Mouse (Mus musculus) layer of hippocampus, adult 2 months (tissue): ENCODE results near the gene Crispld2. TPM values are rescaled to one million over a fixed set of nuclear protein-coding genes. Genes with fewer than 3 reads are reported as not detected.
A peak's percentile ranks its signal among the peaks of the same experiment; 100 is the strongest.

Experiments used
- DNase-seq, 2 experiments: peaks; one replicate each; pipeline ENCODE4 v3.0.0; 2022; ENCODE audit warnings: low spot score in 2 of 2
- H3K27ac ChIP-seq: fragments of 200-600 bp; 2 replicates; pipeline ENCODE4 v1.8.1; 2022
- H3K4me3 ChIP-seq: fragments of 200-600 bp; 2 replicates; pipeline ENCODE4 v1.8.1; 2022; ENCODE audit warnings: mild to moderate bottlenecking
- CTCF ChIP-seq: fragments of 200-600 bp; conservative IDR thresholded peaks from 2 replicates; pipeline ENCODE4 v1.8.1; 2022; ENCODE audit warnings: antibody characterized with exemption, mild to moderate bottlenecking, moderate library complexity
- total RNA-seq, 2 experiments: library from RNA; stranded (reverse); gene quantifications; 2 replicates each; pipeline ENCODE4 v1.2.3; 2021

Gene Crispld2
- total RNA-seq, 2 experiments from 2014 or later = 2.0 to 2.5 TPM

GRCm38 (mm10) chr8:120026199-120026598 is 34.0 kb downstream of the Crispld2 start:
- no peak overlapping the region for H3K27ac ChIP-seq
- TF ChIP-seq CTCF = no peak

DNA sequence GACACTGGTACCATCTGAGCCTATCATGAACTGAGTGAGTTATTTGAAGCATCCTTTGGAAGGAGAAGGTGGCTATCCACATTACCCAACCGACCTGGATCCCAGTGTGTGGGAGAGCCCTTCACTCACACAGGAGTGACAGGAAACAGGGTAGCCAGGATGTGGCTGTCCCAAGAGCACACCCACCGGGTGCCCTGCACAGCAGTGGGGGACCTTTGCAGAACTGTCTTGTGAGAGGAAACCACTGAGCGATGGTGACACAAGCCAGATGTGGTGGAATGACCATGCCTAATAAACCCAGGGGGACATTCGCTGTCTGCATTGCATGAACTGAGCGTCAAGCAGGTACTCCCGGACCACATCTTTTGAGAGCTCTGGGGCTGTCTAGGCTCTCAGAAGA is 34.8 kb downstream of the Crispld2 start:
- no peak overlapping the region for H3K27ac ChIP-seq
- no peak overlapping the region for H3K4me3 ChIP-seq
- no peak for TF ChIP-seq CTCF
- no peak for DNase-seq

More at GRCm38 (mm10) chr8:120026199-120026598, 34.0 kb downstream of the Crispld2 start:
- DNase-seq = no peak
- H3K4me3 ChIP-seq = no peak overlapping the region

GRCm38 (mm10) chr8:120030447-120030846 is 38.2 kb downstream of the Crispld2 start:
- Histone ChIP-seq H3K4me3 (no peak overlapping the region), H3K27ac (no peak overlapping the region)
- TF ChIP-seq CTCF = no peak
- no peak for DNase-seq

GRCm38 (mm10) chr8:120032549-120033208 is 40.4 kb downstream of the Crispld2 start:
- TF ChIP-seq CTCF = no peak
- Histone ChIP-seq H3K4me3 (no peak overlapping the region), H3K27ac (no peak overlapping the region)
- no peak for DNase-seq

- DNase-seq = no peak
- H3K27ac ChIP-seq = peak overlapping the region; percentile 8; the same call in 1 of the 2 replicates
- no peak for TF ChIP-seq CTCF
- no peak overlapping the region for H3K4me3 ChIP-seq
Observed at GRCm38 (mm10) chr8:120034471-120034870, 42.2 kb downstream of the Crispld2 start.

GRCm38 (mm10) chr8:120036111-120036510 is 43.9 kb downstream of the Crispld2 start:
- no peak overlapping the region for H3K27ac ChIP-seq
- no peak overlapping the region for H3K4me3 ChIP-seq
- DNase-seq = no peak
- TF ChIP-seq CTCF = no peak

DNA sequence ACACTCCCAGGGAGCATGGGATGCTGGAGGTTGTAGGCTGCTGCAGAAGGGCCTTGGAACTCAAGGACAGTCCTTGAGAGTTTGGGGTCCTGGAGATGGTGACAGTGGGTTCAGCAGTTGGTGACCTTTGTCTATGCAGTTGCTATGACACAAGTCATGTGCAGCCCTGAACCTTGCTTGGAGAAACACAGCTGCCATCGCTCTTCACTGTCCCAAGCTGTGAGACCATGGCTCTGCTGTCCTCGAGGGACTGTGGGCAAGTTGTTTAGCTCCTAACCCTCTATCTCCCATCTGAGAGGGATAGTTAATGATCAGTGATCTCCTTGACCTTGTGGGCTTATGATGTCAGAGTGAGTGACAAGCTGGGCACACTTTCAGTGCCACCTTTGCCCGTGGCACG is 44.3 kb downstream of the Crispld2 start:
- H3K4me3 ChIP-seq = no peak overlapping the region
- H3K27ac ChIP-seq = no peak overlapping the region
- no peak for DNase-seq
- no peak for TF ChIP-seq CTCF

DNA sequence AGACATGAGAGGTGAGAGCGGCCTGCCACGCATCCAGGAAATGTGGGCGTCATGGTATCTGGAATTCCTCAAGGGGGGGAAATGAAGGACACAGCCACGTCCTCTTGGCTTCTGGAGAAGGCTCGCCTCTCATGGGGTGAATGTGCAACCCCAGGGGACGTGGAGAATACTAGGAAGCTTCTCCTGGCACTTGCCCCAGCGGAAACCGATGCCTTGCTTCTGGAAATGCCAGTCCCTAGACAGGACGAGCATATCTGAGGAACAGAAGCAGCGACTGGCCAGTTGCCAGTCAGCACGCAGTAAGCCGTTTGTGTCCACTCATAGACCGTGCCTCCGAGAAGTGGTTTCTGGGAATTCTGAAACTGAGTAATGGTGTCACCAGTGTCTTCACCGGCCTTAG is 45.0 kb downstream of the Crispld2 start:
- DNase-seq = no peak
- Histone ChIP-seq H3K4me3 (no peak overlapping the region), H3K27ac (no peak overlapping the region)
- no peak for TF ChIP-seq CTCF

DNA sequence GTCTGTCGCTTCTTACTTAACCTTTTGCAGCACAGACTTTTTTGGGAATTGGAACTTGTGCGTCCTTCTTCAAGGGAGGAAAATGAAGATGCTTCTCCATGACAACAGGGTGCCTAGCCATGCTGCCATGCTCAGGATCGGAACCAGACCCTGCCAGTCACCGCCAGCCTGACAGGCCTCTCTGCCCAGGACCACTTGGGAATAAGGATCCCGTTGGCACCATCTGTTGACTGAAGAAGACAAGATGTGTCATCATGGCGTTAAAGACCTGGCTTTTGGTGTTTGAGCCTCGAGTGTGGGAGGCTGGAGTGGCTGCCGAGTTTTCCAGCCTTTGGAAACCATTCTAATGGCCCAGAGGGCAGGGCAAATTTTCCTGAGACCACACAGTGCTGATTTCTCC is 45.4 kb downstream of the Crispld2 start:
- no peak for DNase-seq
- no peak for TF ChIP-seq CTCF
- no peak overlapping the region for H3K4me3 ChIP-seq
- H3K27ac ChIP-seq = no peak overlapping the region

DNA sequence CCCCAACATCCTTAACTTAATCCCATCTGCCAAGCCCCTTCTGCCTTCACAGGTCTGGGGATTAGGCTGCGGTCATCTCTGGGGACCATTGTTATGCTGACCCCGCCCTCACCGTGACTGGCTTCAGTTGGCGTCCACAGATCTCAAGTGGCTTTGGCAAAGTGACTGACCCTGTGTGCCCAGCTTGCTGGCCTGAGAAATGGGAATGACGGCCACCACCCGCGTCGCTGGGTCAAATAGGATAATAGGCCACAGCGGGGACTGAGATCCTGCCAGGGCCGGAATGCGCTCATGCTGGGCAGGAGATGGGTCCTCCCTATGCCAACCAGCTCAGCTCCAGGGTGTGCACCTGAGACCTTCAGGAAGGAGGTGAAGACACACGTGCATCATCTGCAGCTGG is 46.5 kb downstream of the Crispld2 start:
- DNase-seq = no peak
- Histone ChIP-seq H3K27ac (no peak overlapping the region), H3K4me3 (no peak overlapping the region)
- TF ChIP-seq CTCF = no peak

DNA sequence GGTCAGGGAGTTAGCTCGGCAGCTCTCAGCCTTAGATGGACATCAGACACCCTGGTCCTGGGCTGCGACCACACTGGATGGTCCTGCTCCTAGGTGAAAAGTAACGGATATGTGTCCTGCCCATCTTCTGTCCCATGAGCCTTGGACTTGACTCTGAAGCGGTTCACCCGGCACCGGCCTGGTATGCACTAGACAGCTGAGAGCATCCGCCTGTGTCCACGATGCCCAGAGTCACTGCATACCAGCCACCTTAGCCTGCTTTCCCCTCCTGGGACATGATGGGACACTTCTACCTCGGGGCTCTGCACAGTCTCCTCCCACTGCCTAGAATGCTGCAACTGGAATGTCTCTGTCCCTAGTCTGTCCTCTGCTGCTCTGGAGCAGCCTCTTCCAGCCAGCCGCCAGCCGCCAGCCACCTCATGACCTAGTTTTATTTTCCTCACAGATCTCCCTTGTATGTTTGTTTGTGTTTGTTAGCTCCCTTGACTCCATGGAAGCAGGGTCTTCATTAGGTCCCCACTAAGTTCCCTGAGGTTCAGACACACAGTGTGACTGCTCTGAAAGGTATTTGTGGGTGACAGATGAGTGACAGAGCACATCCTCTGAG is 47.2 kb downstream of the Crispld2 start:
- Histone ChIP-seq H3K27ac (no peak overlapping the region), H3K4me3 (no peak overlapping the region)
- DNase-seq = no peak
- TF ChIP-seq CTCF = no peak

DNA sequence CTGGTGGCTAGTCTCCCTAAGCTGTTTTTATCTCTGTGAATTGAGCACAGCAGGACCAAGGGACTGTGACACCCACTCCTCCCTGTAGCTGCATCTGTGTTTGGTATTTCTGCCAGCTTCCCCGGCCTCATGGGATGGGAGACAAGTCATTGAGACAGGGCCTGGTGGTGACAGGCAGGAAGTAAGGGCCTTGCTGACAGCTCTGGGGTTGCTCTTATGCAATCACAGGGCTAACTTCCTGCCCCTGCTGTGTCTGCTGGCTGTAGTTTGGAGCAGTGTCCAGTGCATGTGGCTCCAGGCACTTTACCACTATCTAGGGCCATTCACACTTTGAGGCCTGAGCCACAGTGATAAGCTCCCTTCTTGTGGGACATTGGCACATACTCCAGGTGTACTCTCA is 48.6 kb downstream of the Crispld2 start:
- Histone ChIP-seq H3K4me3 (no peak overlapping the region), H3K27ac (peak overlapping the region; percentile 55)
- peak; percentile 17 to 48 for DNase-seq
- peak; percentile 16 for TF ChIP-seq CTCF

DNA sequence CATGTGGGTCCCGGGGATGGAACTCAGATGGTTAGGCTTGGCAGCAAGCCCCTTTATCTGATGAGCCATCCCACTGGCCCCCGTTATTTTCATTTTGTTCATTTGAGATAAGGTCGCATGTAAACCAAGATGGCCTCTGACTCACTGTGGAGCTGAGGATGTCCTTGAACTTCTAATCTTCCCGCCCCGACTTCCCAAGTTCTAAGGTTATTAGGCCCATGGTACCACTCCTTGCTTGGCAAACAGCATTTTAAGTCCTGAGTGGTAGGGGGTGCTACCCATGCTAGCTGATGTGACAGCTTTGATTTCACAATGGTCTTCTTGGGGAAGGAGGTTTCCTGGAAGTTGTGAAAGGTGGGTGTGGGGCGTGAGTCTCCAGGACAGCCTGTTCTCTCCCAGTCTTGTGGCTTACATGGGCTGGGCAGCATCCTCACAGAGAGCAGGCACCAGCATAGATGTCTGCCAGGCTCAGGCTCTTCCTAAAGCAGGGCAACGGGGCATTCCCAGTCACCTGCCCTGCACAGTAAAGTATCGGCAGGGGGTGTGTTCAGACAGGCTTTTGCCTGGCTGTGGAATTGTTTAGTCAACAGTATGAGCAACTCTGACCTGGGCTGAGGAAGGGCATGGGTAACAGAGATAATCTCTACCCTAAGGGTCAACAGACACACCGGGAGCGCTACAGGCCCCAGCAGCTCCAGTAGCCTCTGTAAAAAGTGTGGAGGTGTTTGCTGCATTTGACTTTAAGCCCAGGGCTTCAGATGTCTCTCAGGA is 50.5 kb downstream of the Crispld2 start:
- Histone ChIP-seq H3K4me3 (no peak overlapping the region), H3K27ac (no peak overlapping the region)
- TF ChIP-seq CTCF = no peak
- no peak for DNase-seq
